Mouse (Mus musculus) thymus, postnatal 4 days (tissue): Measurements from ENCODE around the gene Tnfrsf23.
"Not testable (repeated sequence)": the region's sequence is repeated elsewhere in the genome, so short reads cannot be mapped to it uniquely, and the experiment has no call there.

ENCODE experiments used
- DNase-seq: peaks from one replicate; pipeline ENCODE4 v3.0.0; 2021

The Tnfrsf23 gene

GRCm38 (mm10) chr7:143685359-143686067, at the start of gene Tnfrsf23:
TSS of gene Tnfrsf23 (minus strand) at chr7:143685872.
- DNase-seq = peak; percentile 70

GRCm38 (mm10) chr7:143733746-143734145, 48.1 kb upstream of the Tnfrsf23 start:
- no peak for DNase-seq

GRCm38 (mm10) chr7:143729886-143730285, 44.2 kb upstream of the Tnfrsf23 start:
- no peak for DNase-seq

GRCm38 (mm10) chr7:143726396-143726795, 40.7 kb upstream of the Tnfrsf23 start:
- DNase-seq = peak; percentile 61

- DNase-seq = no peak
Observed at GRCm38 (mm10) chr7:143723841-143724240, 38.2 kb upstream of the Tnfrsf23 start.

GRCm38 (mm10) chr7:143722646-143723045, 37.0 kb upstream of the Tnfrsf23 start:
- no peak for DNase-seq

GRCm38 (mm10) chr7:143717811-143718210, 32.1 kb upstream of the Tnfrsf23 start:
- no peak for DNase-seq

DNA sequence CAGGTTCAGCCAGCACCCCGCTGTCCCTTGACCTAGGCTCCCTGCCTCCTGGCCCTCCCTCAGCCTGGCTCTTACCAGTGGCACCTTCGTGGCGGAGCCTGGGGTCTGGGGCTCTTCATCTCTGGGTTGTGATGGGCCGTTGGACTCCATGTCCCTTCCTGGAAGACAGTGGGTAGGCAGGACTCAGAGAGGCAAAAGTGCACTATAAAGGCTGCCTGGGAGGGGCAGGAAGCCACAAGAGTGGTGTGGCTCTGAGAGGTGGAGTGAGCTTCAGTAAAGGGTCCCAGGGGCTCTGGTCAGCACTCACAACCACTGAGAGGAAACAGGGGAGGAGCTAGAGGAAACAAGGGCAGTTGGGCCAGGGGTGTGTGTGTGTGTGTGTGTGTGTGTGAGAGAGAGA, 27.7 kb upstream of the Tnfrsf23 start:
- DNase-seq = peak; percentile 19

GRCm38 (mm10) chr7:143712771-143713348, 27.2 kb upstream of the Tnfrsf23 start:
- peak; percentile 49 for DNase-seq

DNA sequence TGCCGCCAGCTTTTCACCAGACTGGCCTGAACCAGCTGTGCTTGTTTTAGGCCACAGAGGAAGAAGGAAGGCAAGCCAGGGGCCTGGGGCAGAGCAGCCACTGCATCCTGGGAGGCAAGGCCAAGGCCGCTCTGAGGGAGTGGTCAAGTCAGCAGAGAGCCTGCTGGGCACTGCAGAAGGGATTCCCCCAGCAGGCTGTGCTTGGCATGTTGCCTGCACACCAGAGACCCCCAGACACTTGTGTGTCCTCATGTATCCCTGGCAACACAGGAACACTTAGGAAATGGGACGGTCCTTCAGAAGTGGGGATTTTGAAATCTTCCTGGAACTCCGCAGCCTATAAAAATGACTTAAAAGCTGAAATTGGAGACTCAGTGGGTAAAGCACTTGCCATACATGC, 26.4 kb upstream of the Tnfrsf23 start:
- DNase-seq = no peak

GRCm38 (mm10) chr7:143711381-143711780, 25.7 kb upstream of the Tnfrsf23 start:
- DNase-seq = no peak

GRCm38 (mm10) chr7:143709395-143709794, 23.7 kb upstream of the Tnfrsf23 start:
- DNase-seq = no peak

DNA sequence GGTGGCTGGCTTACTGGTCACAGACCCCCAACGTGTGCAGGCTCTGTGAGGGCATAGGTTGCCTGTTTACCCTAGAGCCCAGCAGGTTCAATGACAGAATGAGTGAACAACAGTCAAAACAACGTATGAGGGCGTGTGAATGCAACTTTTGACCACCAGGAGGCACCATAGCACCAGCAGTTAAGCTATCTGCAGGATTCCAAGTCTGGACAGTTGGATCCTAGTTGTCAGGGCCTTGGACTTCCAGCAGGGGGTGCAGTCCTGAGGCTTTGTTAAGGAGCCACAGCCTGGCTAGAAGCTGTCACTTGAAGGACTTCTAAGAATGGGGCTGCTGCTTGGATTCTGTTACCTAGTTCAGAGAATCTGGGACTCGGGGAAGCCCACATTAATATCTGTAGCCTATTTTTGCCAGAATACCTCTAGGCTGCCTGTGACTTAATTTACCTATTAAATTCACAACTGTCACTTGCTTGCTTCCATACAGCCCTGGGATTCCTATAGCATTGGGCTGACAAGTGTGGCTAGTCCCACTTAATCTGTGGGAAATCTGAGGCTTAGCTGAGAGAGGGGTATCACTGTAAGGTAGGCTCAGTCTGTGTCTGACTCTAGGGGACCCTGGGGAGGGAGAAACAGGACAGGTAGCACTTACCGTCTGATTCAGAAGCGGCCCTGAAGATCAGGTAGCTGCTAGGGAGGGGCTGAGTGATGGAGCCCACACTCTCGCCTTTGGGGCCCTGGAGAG, 21.2 kb upstream of the Tnfrsf23 start:
- peak; percentile 94 for DNase-seq

DNA sequence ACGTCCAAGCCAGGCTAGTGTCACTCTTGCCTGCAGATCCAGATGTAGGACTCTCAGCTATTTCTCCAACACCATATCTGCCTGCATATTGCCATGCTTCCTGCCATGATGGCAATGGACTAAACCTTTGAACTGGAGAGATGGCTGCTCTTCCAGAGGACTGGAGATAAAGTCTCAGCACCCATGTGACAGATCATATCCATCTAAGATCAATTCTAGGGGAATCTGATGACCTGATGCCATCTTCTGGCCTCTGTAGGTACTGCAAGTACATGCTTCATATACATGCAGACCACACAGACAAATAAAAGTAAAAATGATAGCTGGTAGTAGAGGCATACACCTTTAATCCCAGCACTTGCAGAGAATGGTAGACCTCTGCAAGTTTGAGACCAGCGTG, 10.5 kb upstream of the Tnfrsf23 start:
- DNase-seq = peak; percentile 68

DNA sequence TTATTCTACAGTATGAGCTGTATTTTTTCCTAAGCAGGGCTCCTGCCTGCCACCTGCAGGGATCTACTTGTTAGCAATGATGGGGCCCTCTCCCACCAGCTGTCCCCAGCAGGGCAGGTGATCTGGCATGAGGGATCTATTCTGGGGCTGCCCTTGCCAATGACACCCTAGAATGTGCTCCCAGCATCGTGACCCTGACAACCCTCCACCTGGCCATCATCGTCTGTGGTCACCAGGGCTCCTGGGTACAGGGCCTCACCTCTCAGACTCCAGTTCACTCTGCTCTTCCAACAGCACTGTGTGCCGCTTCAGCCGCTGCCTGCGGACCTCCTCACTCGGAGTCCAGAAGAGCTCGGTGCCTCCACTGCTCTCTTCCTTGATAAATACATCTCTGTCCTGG, 8.9 kb upstream of the Tnfrsf23 start:
- peak; percentile 3 for DNase-seq

- DNase-seq = no peak
Observed at GRCm38 (mm10) chr7:143692746-143693510, 7.3 kb upstream of the Tnfrsf23 start.

GRCm38 (mm10) chr7:143691909-143692308, 6.2 kb upstream of the Tnfrsf23 start:
- DNase-seq = no peak

- DNase-seq = no peak
Observed at GRCm38 (mm10) chr7:143691181-143691580, 5.5 kb upstream of the Tnfrsf23 start.

DNA sequence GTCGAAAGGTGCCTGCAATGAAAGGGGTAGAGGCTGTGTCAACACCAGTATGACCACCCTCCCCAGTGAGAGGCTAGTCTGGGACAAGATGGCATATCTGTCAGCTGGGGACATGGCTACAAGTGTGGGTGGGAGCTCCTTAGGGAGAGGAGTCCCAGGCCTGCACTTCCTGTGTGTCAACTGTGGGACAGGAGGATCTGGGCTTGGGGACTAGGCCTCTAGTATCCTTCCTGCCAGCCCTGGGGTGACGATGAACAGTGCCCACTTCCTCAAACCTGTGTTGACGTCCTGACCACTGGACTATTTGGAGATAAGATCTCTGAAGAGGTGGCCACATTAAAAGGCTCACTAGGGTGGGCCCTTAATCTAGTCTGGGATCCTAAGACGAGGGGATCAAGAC, 4.3 kb upstream of the Tnfrsf23 start:
- no peak for DNase-seq

DNA sequence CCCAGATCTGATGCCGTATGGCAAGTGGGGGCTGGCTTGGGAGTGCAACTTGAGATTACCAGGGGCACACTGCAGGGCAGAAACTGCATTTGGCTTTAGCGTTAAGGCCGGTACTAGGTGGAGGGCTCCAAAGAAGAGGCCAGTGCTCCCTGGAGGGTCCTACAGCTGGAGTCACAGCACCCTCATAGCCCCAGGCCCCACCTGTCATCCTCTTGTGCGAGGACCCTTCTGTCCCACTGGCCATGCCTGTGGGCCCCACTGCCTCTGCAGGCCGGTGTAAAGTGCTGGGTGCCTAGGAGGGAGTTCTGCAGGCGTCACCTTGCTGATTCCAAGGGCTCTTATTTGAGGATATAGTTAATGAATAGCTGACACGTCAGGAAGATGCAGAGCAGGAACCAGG, 3.8 kb upstream of the Tnfrsf23 start:
- no peak for DNase-seq

DNA sequence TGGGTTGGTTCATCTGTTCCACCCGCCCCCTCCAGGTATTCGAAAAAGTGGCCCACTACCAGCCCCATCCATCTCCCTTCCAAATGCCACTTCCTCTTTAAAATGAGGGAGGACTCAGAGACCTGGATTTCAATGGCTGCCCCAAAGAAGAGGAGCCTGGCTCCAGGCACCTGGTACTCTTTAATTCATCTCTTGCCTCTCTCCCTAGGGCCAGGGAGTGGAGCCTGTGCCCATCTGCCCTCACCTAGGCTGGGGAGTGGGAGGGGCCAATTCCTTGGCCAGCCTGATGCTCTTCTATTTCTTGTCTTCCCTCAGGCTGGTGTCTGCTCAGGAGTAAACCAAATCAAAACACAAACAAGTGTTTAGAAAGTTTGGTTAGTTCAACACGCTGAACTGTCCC, 1.0 kb upstream of the Tnfrsf23 start:
- not testable (repeated sequence) for DNase-seq

DNA sequence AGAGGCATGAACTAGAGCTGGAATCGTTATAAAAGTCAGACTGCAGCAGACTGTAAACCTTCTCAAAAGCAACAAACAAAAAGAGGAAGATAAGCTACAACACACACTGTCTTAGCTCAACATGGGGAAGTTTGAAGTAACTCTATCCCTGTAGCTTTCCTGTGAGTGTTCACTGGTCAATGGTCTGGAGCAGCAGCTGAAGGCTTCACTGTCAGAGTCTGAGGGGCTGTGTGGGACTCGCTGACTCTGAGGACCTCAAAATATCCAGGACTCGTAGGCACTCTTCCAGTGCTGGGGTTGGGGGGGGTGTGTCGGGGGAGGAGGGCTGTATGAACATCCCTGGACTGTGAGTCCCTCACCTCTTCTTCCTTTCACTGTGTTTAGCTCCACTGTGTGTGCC, 519 bp upstream of the Tnfrsf23 start:
- DNase-seq = not testable (repeated sequence)

DNA sequence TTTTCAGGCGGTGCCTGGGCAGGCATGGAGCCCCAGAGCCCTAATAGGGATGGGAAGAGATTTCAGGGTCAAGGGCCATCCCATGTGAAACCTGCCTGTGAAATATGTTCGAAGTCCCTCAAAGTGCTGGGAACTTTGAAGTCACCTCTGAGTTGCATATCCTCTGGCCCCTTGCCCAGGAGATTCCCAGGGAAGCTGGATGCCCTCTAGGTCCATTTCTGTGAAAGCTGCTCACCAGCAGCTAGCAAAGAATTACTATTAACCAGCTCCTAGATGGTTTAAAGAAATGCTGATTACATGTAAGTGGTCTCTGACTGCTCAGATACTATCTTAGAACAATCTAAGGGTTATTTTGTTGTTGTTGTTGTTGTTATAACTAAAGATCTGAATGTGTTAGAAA, 1.1 kb downstream of the Tnfrsf23 start:
- not testable (repeated sequence) for DNase-seq
